Mouse (Mus musculus) hindbrain, postnatal 0 days (tissue): ENCODE measurements at regions not wholly inside any gene's neighbourhood (a gene's known extent, or its start where the extent isn't known, plus 50 kb on each side); places are given as distances from the start of the nearest gene placed in this dataset.

Experiments
- ATAC-seq: fragments of 200-750 bp; cut with Nextera tagmentation; 2 replicates; pipeline ENCODE4 v1.8.0; 2017; ENCODE audit warnings: mild to moderate bottlenecking, moderate TSS enrichment, moderate library complexity
- DNase-seq: peaks from one replicate; pipeline ENCODE4 v3.0.0-alpha.2; 2015; ENCODE audit warnings: low spot score
- H3K27ac ChIP-seq: fragments of 300-500 bp; sonication (generic); 2 replicates; pipeline ENCODE4 v1.5.1; 2014; ENCODE audit warnings: mild to moderate bottlenecking
- H3K27me3 ChIP-seq: fragments of 300-500 bp; sonication (generic); 2 replicates; pipeline ENCODE4 v1.6.1; 2014; ENCODE audit warnings: low read length, mixed read lengths; ENCODE audit not compliant: insufficient read depth
- H3K36me3 ChIP-seq: fragments of 300-500 bp; sonication (generic); 2 replicates; pipeline ENCODE4 v1.6.1; 2014; ENCODE audit warnings: low read length, mixed read lengths; ENCODE audit not compliant: insufficient read depth
- H3K4me1 ChIP-seq: fragments of 300-500 bp; sonication (generic); 2 replicates; pipeline ENCODE4 v1.6.1; 2014; ENCODE audit warnings: antibody characterized with exemption, low read length, mixed read lengths; ENCODE audit not compliant: insufficient read depth
- H3K4me2 ChIP-seq: fragments of 300-500 bp; sonication (generic); 2 replicates; pipeline ENCODE4 v1.6.1; 2014; ENCODE audit warnings: low read depth, mild to moderate bottlenecking, low read length, moderate library complexity, mixed read lengths
- H3K4me3 ChIP-seq: fragments of 300-500 bp; sonication (generic); 2 replicates; pipeline ENCODE4 v1.5.1; 2014; ENCODE audit warnings: low read length
- H3K9ac ChIP-seq: fragments of 300-500 bp; sonication (generic); replicated peaks from 2 replicates; pipeline ENCODE4 v1.6.1; 2014; ENCODE audit warnings: mild to moderate bottlenecking, low read length, moderate library complexity, mixed read lengths
- H3K9me3 ChIP-seq: fragments of 300-500 bp; sonication (generic); 2 replicates; pipeline ENCODE4 v1.6.1; 2016; ENCODE audit warnings: low read length, mixed read lengths
- CTCF ChIP-seq: IDR thresholded peaks from 2 replicates; pipeline ENCODE4 v1.5.1; 2016; ENCODE audit warnings: antibody characterized with exemption, control low read depth, low read depth
- WGBS: fragments of 180-500 bp; shearing (Covaris S2); extraction: QIAGEN DNeasy Blood & Tissue Kit; methylation state at CpG from one replicate; pipeline ENCODE4 v1.1.7; 2014; 5-methylcytosine and 5-hydroxymethylcytosine counted together

DNA sequence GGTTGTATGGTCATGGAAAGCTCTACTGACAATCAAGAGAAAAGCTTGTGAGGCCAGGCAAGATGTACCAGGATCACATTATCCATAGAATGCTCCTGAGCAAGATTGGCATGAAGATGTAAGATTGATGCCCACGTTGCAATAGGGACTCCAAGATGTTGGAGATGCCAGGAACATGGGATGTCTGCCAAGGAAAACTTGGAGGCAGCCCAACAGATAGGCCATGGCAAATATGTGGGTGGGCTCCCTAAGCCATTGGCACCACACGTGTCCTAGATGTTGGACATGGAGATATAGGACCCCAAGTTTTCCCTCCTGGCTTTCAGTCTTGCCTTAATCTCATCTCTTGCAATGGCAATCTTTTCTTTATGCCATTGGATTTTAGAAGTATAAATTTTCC, 506.1 kb upstream of the Plxna2 start:
- no peak for TF ChIP-seq CTCF
- Histone ChIP-seq H3K9me3 (no peaks in the 10 kb centered on the region), H3K27ac (no peak overlapping the region), H3K36me3 (no peaks in the 10 kb centered on the region), H3K4me1 (no peaks in the 10 kb centered on the region), H3K4me3 (no peak overlapping the region), H3K4me2 (no peak overlapping the region), H3K27me3 (no peaks in the 10 kb centered on the region), H3K9ac (no peak overlapping the region)
- WGBS = 49% methylated on average over 2 of the region's 2 CpGs
- no peak for ATAC-seq
- DNase-seq = no peak

DNA sequence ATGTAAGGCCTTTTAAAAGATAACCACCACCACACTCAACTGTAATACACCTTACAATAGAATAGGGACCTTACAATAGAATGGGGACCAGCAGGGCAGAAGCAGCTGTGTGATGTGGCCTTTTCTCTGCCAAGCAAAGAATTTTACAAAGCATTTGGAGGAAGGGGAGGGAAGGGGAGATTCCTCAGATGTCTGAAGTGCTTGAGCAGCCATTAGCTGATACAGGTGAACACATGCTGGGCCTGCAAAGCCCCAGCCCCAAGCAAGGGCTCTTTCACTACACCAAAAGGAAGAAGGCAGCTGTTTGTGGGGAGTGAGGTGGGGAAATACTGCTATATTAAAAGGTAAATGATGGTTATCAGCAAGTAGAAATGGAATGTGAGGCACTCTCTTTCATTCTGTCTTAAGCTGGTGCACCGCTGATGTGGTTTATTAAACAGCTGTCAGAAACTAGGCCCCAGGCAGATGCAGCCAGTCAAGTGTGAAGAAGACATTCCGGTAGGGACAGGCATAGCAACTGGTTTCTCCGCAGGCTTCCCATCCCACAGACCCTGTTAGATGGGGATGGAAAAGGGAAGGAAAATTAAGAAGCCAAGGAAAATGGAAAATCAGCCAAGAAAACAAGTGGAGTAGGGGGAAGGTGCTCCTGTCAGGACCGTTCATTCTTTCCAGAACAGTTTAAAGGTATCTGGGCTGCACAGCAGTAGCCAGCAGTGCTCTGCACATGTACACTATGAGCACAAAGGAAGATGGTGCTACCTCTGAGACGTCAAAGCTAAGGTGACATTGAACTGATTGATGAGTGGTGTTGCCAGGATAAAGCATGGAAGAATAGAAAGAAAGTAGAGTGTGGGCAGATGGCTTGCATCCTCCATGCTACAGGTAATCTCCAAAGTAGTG, 508.6 kb upstream of the Plxna2 start:
- Histone ChIP-seq H3K9me3 (no peaks in the 10 kb centered on the region), H3K36me3 (no peaks in the 10 kb centered on the region), H3K27me3 (no peaks in the 10 kb centered on the region), H3K4me1 (no peaks in the 10 kb centered on the region), H3K27ac (no peak overlapping the region), H3K4me3 (no peak overlapping the region), H3K4me2 (no peak overlapping the region), H3K9ac (no peak overlapping the region)
- 0 out of 2 replicates have a peak, but pooled peaks have one; percentile 24 for ATAC-seq
- no peak for TF ChIP-seq CTCF
- 31% methylated on average over 5 of the region's 5 CpGs for WGBS
- peak; percentile 12 for DNase-seq

DNA sequence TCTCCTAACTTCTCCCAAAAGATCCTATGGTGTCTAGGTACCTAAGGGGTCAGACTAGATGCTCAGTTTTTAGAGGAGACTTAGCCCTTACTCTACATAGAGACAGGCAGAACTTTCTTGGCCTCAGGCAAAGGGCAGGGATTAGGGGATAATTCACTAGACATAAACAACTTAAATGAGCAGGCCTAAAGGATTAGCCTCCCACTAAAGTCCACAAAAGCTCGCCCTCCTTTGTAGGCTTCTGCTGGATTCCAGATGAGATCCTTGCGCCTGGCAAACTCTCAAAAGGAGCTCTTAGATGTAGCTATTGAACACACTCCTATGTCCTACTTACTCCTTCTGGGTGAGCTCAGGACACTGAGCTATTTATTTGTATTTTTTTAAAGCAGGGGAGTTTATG, 509.9 kb upstream of the Plxna2 start:
- DNase-seq = no peak

DNA sequence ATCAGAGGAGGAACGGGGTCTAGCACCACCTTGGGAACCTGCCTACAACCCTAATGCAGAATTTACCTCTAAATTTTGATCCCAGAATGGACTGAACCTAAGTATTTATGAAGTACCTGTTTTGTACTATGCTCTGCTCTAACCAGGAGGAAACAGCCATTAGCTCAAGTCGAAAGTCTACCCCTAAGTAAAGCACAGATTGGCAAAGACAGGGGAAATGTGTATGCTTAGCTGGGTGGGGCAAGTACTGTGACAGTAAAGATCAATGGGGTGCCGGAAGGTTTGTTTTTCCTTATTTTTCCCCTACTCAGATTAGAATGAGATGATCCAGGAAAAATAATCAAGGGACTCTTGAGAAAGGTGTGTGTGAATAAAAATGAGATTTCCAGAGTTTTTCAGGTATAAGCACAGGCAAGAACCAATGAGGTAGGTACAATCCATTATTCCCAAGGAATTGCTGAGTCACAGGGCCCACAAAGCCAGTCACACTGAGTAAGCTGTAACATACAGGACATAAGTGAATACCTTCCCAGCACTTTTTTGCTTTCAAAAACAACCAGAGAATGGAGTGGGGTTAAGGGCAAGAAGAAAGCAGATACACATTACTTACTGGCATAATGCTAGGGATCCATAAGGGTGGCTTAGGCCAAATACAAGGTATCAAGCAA, 510.6 kb upstream of the Plxna2 start:
- H3K4me3 ChIP-seq = no peak overlapping the region
- no peak overlapping the region for H3K9ac ChIP-seq
- H3K4me2 ChIP-seq = no peak overlapping the region
- no peak overlapping the region for H3K27ac ChIP-seq
- H3K4me1 ChIP-seq = no peaks in the 10 kb centered on the region
- H3K27me3 ChIP-seq = no peaks in the 10 kb centered on the region
- TF ChIP-seq CTCF = no peak
- H3K9me3 ChIP-seq = no peaks in the 10 kb centered on the region
- ATAC-seq (no peak), DNase-seq (no peak)
- H3K36me3 ChIP-seq = no peaks in the 10 kb centered on the region
- 88% methylated on average over 3 of the region's 3 CpGs for WGBS

More for the DNA sequence above, 509.9 kb upstream of the Plxna2 start:
- H3K9me3 ChIP-seq = no peaks in the 10 kb centered on the region
- no peak overlapping the region for H3K9ac ChIP-seq
- TF ChIP-seq CTCF = no peak
- WGBS = 59% methylated on average over 2 of the region's 2 CpGs
- H3K27me3 ChIP-seq = no peaks in the 10 kb centered on the region
- no peak overlapping the region for H3K4me3 ChIP-seq
- no peaks in the 10 kb centered on the region for H3K4me1 ChIP-seq
- no peak overlapping the region for H3K4me2 ChIP-seq
- no peak for ATAC-seq
- no peak overlapping the region for H3K27ac ChIP-seq
- H3K36me3 ChIP-seq = no peaks in the 10 kb centered on the region

DNA sequence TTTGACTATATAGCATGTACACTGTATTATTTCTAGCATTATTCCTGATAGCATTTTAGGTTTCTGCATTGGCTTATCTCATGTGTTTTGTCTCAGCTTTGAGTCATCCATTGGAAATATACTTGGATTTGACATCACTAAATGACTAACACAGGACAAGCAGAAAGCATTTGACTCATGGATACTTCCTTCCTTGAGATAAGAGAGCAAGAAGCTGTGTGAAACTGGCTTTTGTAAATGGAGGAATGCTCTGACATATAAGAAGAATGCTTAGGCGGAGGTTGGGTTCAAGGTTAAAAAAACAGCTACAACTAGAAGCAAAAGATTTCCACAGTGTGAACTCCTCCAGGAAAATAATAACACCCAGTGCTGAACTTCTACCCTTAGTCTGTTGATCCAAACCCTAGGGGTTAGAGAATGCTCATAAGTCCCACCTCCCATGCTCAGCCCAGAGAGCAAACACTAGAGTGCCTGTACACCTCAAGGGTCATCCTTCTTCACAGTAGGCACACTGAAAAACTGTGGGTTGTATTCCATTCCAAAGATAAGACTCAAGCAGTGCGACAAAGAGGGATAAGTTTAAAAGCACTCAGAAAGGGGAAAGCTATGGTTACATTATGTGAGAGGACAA, 528.0 kb upstream of the Plxna2 start:
- DNase-seq = no peak
- no peak overlapping the region for H3K4me2 ChIP-seq
- H3K4me3 ChIP-seq = no peak overlapping the region
- no peaks in the 10 kb centered on the region for H3K4me1 ChIP-seq
- ATAC-seq = no peak
- TF ChIP-seq CTCF = no peak
- H3K36me3 ChIP-seq = no peaks in the 10 kb centered on the region
- no peak overlapping the region for H3K9ac ChIP-seq
- no peaks in the 10 kb centered on the region for H3K27me3 ChIP-seq
- WGBS = 86% methylated on average over 2 of the region's 2 CpGs
- H3K27ac ChIP-seq = no peak overlapping the region
- H3K9me3 ChIP-seq = no peaks in the 10 kb centered on the region

DNA sequence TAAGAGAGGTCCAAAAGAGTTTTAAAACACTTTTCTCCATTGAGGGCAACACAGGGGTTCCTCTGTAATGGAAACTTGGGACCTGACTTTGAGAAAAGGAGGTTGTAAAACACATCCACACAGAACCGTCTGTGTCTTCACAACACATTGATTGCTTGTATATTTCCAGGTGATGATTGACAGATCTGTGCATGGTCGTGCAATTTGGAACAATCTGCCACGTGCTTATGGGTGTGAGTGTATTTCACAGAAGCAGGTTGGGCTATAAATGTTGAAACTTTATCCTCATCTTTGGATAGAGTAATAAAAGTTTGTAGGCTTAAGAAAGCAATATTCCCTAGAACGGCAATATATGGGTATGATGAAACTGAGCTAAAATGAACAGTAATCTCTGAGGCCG, 559.5 kb upstream of the Plxna2 start:
- WGBS = 87% methylated on average over 5 of the region's 5 CpGs
- TF ChIP-seq CTCF = no peak
- DNase-seq = no peak

More for the DNA sequence above, 559.5 kb upstream of the Plxna2 start:
- no peak overlapping the region for H3K4me3 ChIP-seq
- no peak overlapping the region for H3K27ac ChIP-seq
- no peaks in the 10 kb centered on the region for H3K4me1 ChIP-seq
- no peak overlapping the region for H3K9ac ChIP-seq
- H3K36me3 ChIP-seq = no peaks in the 10 kb centered on the region
- no peaks in the 10 kb centered on the region for H3K9me3 ChIP-seq
- no peaks in the 10 kb centered on the region for H3K27me3 ChIP-seq
- ATAC-seq = no peak
- no peak overlapping the region for H3K4me2 ChIP-seq
